In genomic region chr6:140924319-140924981, GRCm38 (mm10) we compare ENCODE assay signal across 8 mouse cellular contexts.
DNase-seq lines count a peak whose midpoint lies in the region; ATAC-seq lines count a peak whose summit lies in the region.

No protein-coding gene starts in this region.

- H3K9me3 ChIP-seq in embryonic facial prominence, embryonic 10.5 days = no peaks in the 10 kb centered on the region
- H3K9me3 ChIP-seq in hindbrain, embryonic 11.5 days (ENCODE audit: control insufficient read depth, low read length) = no peaks in the 10 kb centered on the region

- peak; percentile 34 for DNase-seq in gastrocnemius, adult 18-20 months (ENCODE audit: low spot score)
- no peak for DNase-seq in gastrocnemius, adult 8-10 months (ENCODE audit: low spot score in 2 of 2)
- DNase-seq in adrenal gland, postnatal 10 days = peak; percentile 59
- DNase-seq in embryonic facial prominence, embryonic 10.5 days (ENCODE audit: low spot score) = peak; percentile 56
- DNase-seq in hindbrain, embryonic 11.5 days (ENCODE audit: low spot score) = peak; percentile 67
- DNase-seq in layer of hippocampus, postnatal 14 days (ENCODE audit: low spot score in 2 of 2) = peak; percentile 46 to 55
- DNase-seq in mesoderm, embryonic 11.5 days (ENCODE audit: low read depth, low spot score) = peak; percentile 51
- peak; percentile 13 for DNase-seq in telencephalon, adult 2 months (ENCODE audit: low read depth, low spot score)

- H3K27ac ChIP-seq in embryonic facial prominence, embryonic 10.5 days (replicated peaks) = no peak overlapping the region
- no peak overlapping the region for H3K27ac ChIP-seq in hindbrain, embryonic 11.5 days (ENCODE audit: low read depth, low read length)

- H3K4me3 ChIP-seq in embryonic facial prominence, embryonic 10.5 days = no peak overlapping the region
- no peak overlapping the region for H3K4me3 ChIP-seq in hindbrain, embryonic 11.5 days (ENCODE audit: low read depth, low read length)

- ATAC-seq in hindbrain, embryonic 11.5 days (ENCODE audit: low FRiP score) = peak; percentile 79

- no peaks in the 10 kb centered on the region for H3K36me3 ChIP-seq in embryonic facial prominence, embryonic 10.5 days (replicated peaks)
- H3K36me3 ChIP-seq in hindbrain, embryonic 11.5 days (ENCODE audit: control insufficient read depth, insufficient read depth, low read length) = no peaks in the 10 kb centered on the region

- no peak overlapping the region for H3K9ac ChIP-seq in hindbrain, embryonic 11.5 days (ENCODE audit: low read depth, low read length)

- no peak overlapping the region for H3K4me2 ChIP-seq in hindbrain, embryonic 11.5 days (replicated peaks; ENCODE audit: low read depth, low read length)

- no peaks in the 10 kb centered on the region for H3K27me3 ChIP-seq in embryonic facial prominence, embryonic 10.5 days (replicated peaks; ENCODE audit: low read depth, poor library complexity, severe bottlenecking)
- no peaks in the 10 kb centered on the region for H3K27me3 ChIP-seq in hindbrain, embryonic 11.5 days (ENCODE audit: control insufficient read depth, insufficient read depth, low read length)

- WGBS in embryonic facial prominence, embryonic 10.5 days = 60% methylated on average over 12 of the region's 12 CpGs
- 55% methylated on average over 12 of the region's 12 CpGs for WGBS in hindbrain, embryonic 11.5 days

- no peaks in the 10 kb centered on the region for H3K4me1 ChIP-seq in embryonic facial prominence, embryonic 10.5 days
- no peaks in the 10 kb centered on the region for H3K4me1 ChIP-seq in hindbrain, embryonic 11.5 days (replicated peaks; ENCODE audit: control insufficient read depth, insufficient read depth, low read length)

Comparison
In these comparisons a context has a peak if more than half of its experiments do, and no peak if none do; other contexts are left out.
1. DNase-seq: peak in gastrocnemius, adult 18-20 months (single experiment), adrenal gland, postnatal 10 days (single experiment), embryonic facial prominence, embryonic 10.5 days (single experiment), hindbrain, embryonic 11.5 days (single experiment), layer of hippocampus, postnatal 14 days (2 of 2), mesoderm, embryonic 11.5 days (single experiment) and telencephalon, adult 2 months (single experiment); none in gastrocnemius, adult 8-10 months (0 of 2).